Mouse (Mus musculus) yolk sac, embryonic 10.5 days (tissue): Measurements from ENCODE around the gene Clca3a1.
A peak's percentile ranks its signal among the peaks of the same experiment; 100 is the strongest.

Source experiments
- DNase-seq: peaks from one replicate; pipeline ENCODE4 v3.0.0-alpha.2; 2017; ENCODE audit warnings: low spot score

Gene Clca3a1

GRCm38 (mm10) chr3:144719088-144719900 lies 41.5 kb downstream of the Clca3a1 start:
- DNase-seq: peak; percentile 65

- DNase-seq: peak; percentile 19
Observed at GRCm38 (mm10) chr3:144718706-144719087, 42.1 kb downstream of the Clca3a1 start.

GRCm38 (mm10) chr3:144717835-144718234 lies 42.9 kb downstream of the Clca3a1 start:
- no peak for DNase-seq

GRCm38 (mm10) chr3:144717121-144717520 lies 43.7 kb downstream of the Clca3a1 start:
- DNase-seq: no peak

GRCm38 (mm10) chr3:144715901-144716300 lies 44.9 kb downstream of the Clca3a1 start:
- DNase-seq: no peak

GRCm38 (mm10) chr3:144715033-144715432 lies 45.7 kb downstream of the Clca3a1 start:
- DNase-seq: no peak

- no peak for DNase-seq
Observed at GRCm38 (mm10) chr3:144714606-144715005, 46.2 kb downstream of the Clca3a1 start.

GRCm38 (mm10) chr3:144714126-144714525 lies 46.7 kb downstream of the Clca3a1 start:
- DNase-seq: no peak

- no peak for DNase-seq
Observed at GRCm38 (mm10) chr3:144711607-144712206, 49.1 kb downstream of the Clca3a1 start.

- DNase-seq: no peak
Observed at GRCm38 (mm10) chr3:144708612-144709011, 52.2 kb downstream of the Clca3a1 start.

- no peak for DNase-seq
Observed at GRCm38 (mm10) chr3:144703959-144704358, 56.8 kb downstream of the Clca3a1 start.

GRCm38 (mm10) chr3:144698790-144699433 lies 61.9 kb downstream of the Clca3a1 start:
- DNase-seq: no peak

- DNase-seq: no peak
Observed at GRCm38 (mm10) chr3:144697942-144698341, 62.8 kb downstream of the Clca3a1 start.

GRCm38 (mm10) chr3:144697154-144697553 lies 63.6 kb downstream of the Clca3a1 start:
- DNase-seq: no peak

- no peak for DNase-seq
Observed at GRCm38 (mm10) chr3:144694941-144695340, 65.8 kb downstream of the Clca3a1 start.

- DNase-seq: no peak
Observed at GRCm38 (mm10) chr3:144694040-144694439, 66.7 kb downstream of the Clca3a1 start.

GRCm38 (mm10) chr3:144692052-144692451 lies 68.7 kb downstream of the Clca3a1 start:
- no peak for DNase-seq

GRCm38 (mm10) chr3:144689236-144689635 lies 71.5 kb downstream of the Clca3a1 start:
- DNase-seq: peak; percentile 81

- DNase-seq: no peak
Observed at GRCm38 (mm10) chr3:144688284-144688683, 72.5 kb downstream of the Clca3a1 start.

GRCm38 (mm10) chr3:144687618-144688017 lies 73.2 kb downstream of the Clca3a1 start:
- no peak for DNase-seq

- no peak for DNase-seq
Observed at GRCm38 (mm10) chr3:144686146-144686545, 74.6 kb downstream of the Clca3a1 start.

GRCm38 (mm10) chr3:144683136-144683814 lies 77.5 kb downstream of the Clca3a1 start:
- no peak for DNase-seq
